Mouse (Mus musculus) left cerebral cortex, adult 8-10 months (tissue): Measurements from ENCODE around the gene Dnajb4. TPM values are rescaled to one million over a fixed set of nuclear protein-coding genes. Genes with fewer than 3 reads are reported as not detected.
"Not testable (repeated sequence)": the region's sequence is repeated elsewhere in the genome, so short reads cannot be mapped to it uniquely, and the experiment has no call there.

Source experiments
- DNase-seq, 2 experiments: peaks; one replicate each; pipeline ENCODE4 v3.0.0; 2022; ENCODE audit warnings: low spot score in 2 of 2
- total RNA-seq, 4 experiments: library from RNA; stranded (reverse); gene quantifications; 2 replicates each; pipeline ENCODE4 v1.2.4; 2022

The Dnajb4 gene
- total RNA-seq, 4 experiments from 2014 or later: 62.7 to 70.1 (median 65.9) TPM

DNA sequence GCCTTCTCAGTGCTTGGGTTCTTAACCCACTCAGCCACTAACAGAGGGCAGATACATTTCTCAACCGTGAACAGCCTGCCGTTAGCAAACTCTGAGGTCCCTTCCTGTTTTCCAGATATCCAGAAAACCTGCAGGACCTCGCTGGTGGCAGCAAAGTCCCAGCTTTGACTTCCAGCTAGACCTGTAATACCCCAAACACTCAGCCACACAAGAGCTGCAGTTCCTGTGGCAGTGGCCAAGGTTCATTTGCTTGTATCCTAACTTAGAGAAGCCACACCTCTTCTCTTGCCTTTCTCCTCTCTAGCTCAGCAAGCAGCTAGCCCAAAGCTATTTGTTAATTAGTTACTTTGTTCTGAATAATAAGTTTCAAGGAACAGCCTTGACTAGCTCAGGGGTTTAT, 60.2 kb downstream of the Dnajb4 start:
- no peak for DNase-seq

GRCm38 (mm10) chr3:152149449-152149848, 60.7 kb downstream of the Dnajb4 start:
- DNase-seq: no peak

- DNase-seq: no peak
Measured at GRCm38 (mm10) chr3:152147085-152147831, 62.8 kb downstream of the Dnajb4 start.

- no peak for DNase-seq
Measured at GRCm38 (mm10) chr3:152145186-152145585, 64.9 kb downstream of the Dnajb4 start.

DNA sequence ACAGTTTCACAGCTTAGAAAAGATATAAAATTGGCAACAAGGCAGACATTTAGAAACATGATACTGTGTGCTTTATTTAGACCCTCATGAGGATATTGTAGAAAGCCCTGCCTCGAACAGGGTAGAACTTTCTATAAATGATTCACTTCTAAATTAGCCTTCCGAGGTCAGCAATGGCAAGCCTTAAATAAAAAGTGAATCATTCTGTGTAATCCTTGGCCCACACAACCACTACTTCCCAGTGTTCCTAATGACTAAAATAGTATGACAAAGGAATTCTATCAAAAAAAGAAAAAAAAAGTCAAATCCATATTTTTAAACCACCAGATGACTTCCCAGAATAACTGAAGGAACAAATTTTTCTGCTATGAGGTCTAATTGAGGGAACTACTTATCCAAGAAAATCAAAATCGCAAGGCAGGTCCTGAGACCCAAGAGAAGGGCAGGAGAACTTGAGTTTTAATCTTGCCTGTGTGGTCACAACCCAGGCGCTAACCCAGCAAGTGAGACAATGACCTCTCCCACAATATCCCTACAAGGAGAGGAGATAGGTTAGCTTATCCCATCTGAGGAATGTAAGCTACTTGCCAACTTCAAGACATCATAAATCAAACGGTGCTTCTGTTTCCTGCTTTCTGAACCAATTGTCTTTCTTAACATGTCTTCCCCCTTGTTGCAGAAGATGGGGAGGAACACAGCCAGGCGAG, 67.0 kb downstream of the Dnajb4 start:
- DNase-seq: no peak

DNA sequence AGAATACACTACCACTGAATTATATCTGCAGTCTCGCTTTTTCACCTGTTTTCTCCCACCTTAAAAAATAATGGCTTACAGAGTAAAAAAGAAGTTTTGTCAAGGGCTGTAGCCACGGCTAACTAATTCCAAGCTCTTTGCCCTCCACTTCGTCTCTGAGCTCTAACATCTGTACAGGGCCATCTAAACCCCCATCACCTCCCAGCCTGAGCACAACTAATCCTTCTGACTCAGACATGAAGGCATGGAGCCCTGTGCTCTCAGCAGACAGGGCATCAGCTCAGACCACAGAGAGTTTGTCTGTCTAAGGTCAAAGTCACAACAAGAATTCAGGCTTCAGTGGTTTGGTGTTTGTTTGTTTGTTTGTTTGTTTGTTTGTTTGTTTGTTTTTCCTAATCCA, 68.0 kb downstream of the Dnajb4 start:
- no peak for DNase-seq

GRCm38 (mm10) chr3:152139308-152139707, 70.8 kb downstream of the Dnajb4 start:
- not testable (repeated sequence) for DNase-seq

GRCm38 (mm10) chr3:152136106-152136505, 74.0 kb downstream of the Dnajb4 start:
- not testable (repeated sequence) for DNase-seq

DNA sequence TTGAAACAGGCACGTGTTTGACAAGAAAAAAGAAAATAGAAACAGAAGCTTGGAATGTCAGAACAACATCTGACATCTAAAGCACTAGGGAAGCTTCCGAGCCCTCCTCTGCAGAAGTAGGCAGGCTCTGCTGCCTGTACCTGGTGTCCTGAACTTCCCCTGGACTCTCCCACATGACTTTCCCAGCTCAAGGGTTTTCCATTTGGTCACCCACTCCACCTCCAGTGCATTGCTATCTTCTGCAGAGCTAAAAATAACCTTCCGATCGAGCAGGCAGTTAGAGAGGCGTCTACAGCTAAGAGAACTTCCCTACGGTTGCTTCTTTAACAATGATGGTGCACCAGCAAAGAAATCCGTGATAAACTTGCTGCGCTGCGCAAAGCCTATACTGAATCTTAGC, 76.5 kb downstream of the Dnajb4 start:
- DNase-seq: no peak

DNA sequence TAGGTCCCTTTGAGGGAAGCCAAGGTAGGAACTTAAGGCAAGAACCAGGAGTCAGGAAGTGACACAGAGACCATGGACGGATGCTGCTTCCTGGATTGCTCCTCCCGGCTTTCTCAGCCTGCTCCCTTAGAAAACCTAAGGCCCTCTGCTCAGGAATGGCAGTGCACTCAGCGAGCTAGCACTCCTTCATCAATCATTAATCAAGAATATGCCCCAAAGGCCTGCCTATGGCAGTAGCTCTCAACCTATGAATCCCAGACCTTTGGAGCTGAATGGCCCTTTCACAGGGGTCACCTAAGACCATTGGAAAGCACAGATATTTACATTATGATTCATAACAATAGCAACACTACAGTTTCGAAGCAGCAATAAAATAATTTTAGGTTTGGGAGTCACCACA, 79.1 kb downstream of the Dnajb4 start:
- DNase-seq: no peak

DNA sequence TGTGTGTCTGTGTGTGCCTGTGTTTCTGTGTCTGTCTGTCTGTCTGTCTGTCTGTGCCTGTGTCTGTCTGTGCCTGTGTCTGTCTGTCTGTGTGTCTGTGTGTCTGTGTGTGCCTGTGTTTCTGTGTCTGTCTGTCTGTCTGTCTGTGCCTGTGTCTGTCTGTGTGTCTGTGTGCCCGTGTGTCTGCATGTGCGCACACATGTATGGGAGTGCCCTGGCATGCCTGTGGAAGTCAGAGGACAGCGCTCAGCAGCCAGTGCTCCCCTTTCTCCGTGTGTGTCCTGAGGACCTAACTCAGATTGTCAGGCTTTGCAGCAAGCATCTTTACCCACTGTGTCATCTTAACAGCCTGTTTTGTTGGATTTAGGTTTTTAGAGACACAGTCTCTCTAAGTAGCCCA, 80.7 kb downstream of the Dnajb4 start:
- DNase-seq: not testable (repeated sequence)

DNA sequence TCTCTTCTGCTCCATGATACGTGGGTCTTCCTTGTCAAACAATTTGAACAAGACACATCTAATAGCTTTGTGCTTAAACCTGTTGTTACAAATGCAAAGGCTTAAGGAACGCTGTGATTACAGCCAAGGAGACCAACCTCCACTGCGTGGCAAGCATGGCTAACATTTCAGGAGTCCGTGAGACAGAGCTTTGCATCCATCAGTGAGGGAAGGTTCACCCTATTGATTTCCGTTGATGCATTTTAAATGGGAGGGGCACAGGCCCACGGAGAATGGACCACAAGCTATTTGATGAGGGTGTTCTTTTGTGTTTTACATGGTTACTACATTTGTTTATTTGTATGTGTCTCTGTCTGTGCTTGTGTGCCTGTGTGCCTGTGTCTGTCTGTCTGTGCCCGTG, 81.5 kb downstream of the Dnajb4 start:
- DNase-seq: no peak

Other genes starting within 250 kb of the Dnajb4 start
- gene Gipc2, start 44.1 kb downstream of the Dnajb4 start, total RNA-seq: 1 to 10 TPM; 3.3 to 6.7 (median 5.0) TPM
- 100 to 1,000 TPM in 3 of 4 experiments, 10 to 100 TPM in 1; 98.9 to 115 (median 104) TPM for gene Fubp1, start 120 bp upstream of the Dnajb4 start, total RNA-seq
- gene Nexn, start 56.0 kb upstream of the Dnajb4 start, total RNA-seq: 1 to 10 TPM; 6.5 to 9.8 (median 7.7) TPM
- 10 to 100 TPM; 82.5 to 93.1 (median 87.5) TPM for gene Miga1, start 130.1 kb upstream of the Dnajb4 start, total RNA-seq
- 100 to 1,000 TPM; 129 to 150 (median 142) TPM for gene Usp33, start 136.2 kb upstream of the Dnajb4 start, total RNA-seq
- 10 to 100 TPM; 48.1 to 52.1 (median 49.2) TPM for gene Zzz3, start 185.2 kb upstream of the Dnajb4 start, total RNA-seq